Mouse (Mus musculus): ENCODE results near the gene Triobp. TPM values are rescaled to one million over a fixed set of nuclear protein-coding genes. Genes with fewer than 3 reads are reported as not detected.

Gene Triobp
- polyA plus RNA-seq, 1 experiment, result 32.9 TPM

- TF ChIP-seq CTCF (IDR thresholded peaks at IDR 0.05; ENCODE audit: control insufficient read depth, insufficient read depth, low read length), result no peak
- no peak for TF ChIP-seq POLR2A (IDR thresholded peaks at IDR 0.05; ENCODE audit: borderline replicate concordance, control insufficient read depth, low read depth, low read length)
- Histone ChIP-seq H3K27ac (ENCODE audit: control insufficient read depth, insufficient read depth, low read depth, low read length, poor library complexity) (no peak overlapping the region), H3K4me1 (ENCODE audit: control insufficient read depth, insufficient read depth, low read length) (no peaks in the 10 kb centered on the region), H3K4me3 (replicated peaks; ENCODE audit: control insufficient read depth, low read depth, low read length) (no peak overlapping the region)
- 63% methylated on average over 2 of the region's 2 CpGs for WGBS
Observed at GRCm38 (mm10) chr15:79050964-79051363, 103.4 kb downstream of the Triobp start.

GRCm38 (mm10) chr15:79051461-79052360 lies 104.2 kb downstream of the Triobp start:
- H3K4me3 ChIP-seq (replicated peaks; ENCODE audit: control insufficient read depth, low read depth, low read length), result no peak overlapping the region
- TF ChIP-seq POLR2A (IDR thresholded peaks at IDR 0.05; ENCODE audit: borderline replicate concordance, control insufficient read depth, low read depth, low read length) (no peak), CTCF (IDR thresholded peaks at IDR 0.05; ENCODE audit: control insufficient read depth, insufficient read depth, low read length) (no peak)
- WGBS, result 51% methylated on average over 13 of the region's 13 CpGs
- H3K27ac ChIP-seq (ENCODE audit: control insufficient read depth, insufficient read depth, low read depth, low read length, poor library complexity), result no peak overlapping the region
- H3K4me1 ChIP-seq (ENCODE audit: control insufficient read depth, insufficient read depth, low read length), result no peaks in the 10 kb centered on the region

GRCm38 (mm10) chr15:79052366-79052765 lies 104.8 kb downstream of the Triobp start:
- H3K4me1 ChIP-seq (ENCODE audit: control insufficient read depth, insufficient read depth, low read length), result no peaks in the 10 kb centered on the region
- no peak overlapping the region for H3K4me3 ChIP-seq (replicated peaks; ENCODE audit: control insufficient read depth, low read depth, low read length)
- no peak overlapping the region for H3K27ac ChIP-seq (ENCODE audit: control insufficient read depth, insufficient read depth, low read depth, low read length, poor library complexity)
- TF ChIP-seq CTCF (IDR thresholded peaks at IDR 0.05; ENCODE audit: control insufficient read depth, insufficient read depth, low read length) (no peak), POLR2A (IDR thresholded peaks at IDR 0.05; ENCODE audit: borderline replicate concordance, control insufficient read depth, low read depth, low read length) (no peak)
- WGBS, result 89% methylated on average over 2 of the region's 2 CpGs

Other genes starting within 250 kb of the Triobp start
- gene Elfn2, start 229.0 kb upstream of the Triobp start, polyA plus RNA-seq (2011; ENCODE audit: insufficient read depth, insufficient read length, low replicate concordance, missing spikeins), result not detected in 2 replicates
- 8.6 and 15.5 TPM in 2 replicates for gene Mfng, start 174.2 kb upstream of the Triobp start, polyA plus RNA-seq (2011; ENCODE audit: insufficient read depth, insufficient read length, low replicate concordance, missing spikeins)
- gene Card10, start 144.7 kb upstream of the Triobp start, polyA plus RNA-seq (2011; ENCODE audit: insufficient read depth, insufficient read length, low replicate concordance, missing spikeins), result 11.3 and 20.8 TPM in 2 replicates
- 6.6 and 9.4 TPM in 2 replicates for gene Cdc42ep1, start 105.1 kb upstream of the Triobp start, polyA plus RNA-seq (2011; ENCODE audit: insufficient read depth, insufficient read length, low replicate concordance, missing spikeins)
- gene Lgals2, start 92.2 kb upstream of the Triobp start, polyA plus RNA-seq (2011; ENCODE audit: insufficient read depth, insufficient read length, low replicate concordance, missing spikeins), result not detected in 2 replicates
- 25.8 and 55.3 TPM in 2 replicates for gene Gga1, start 70.5 kb upstream of the Triobp start, polyA plus RNA-seq (2011; ENCODE audit: insufficient read depth, insufficient read length, low replicate concordance, missing spikeins)
- gene Gm49510, start 48.1 kb upstream of the Triobp start, polyA plus RNA-seq (2011; ENCODE audit: insufficient read depth, insufficient read length, low replicate concordance, missing spikeins), result not detected in 2 replicates
- gene Sh3bp1, start 48.0 kb upstream of the Triobp start, polyA plus RNA-seq (2011; ENCODE audit: insufficient read depth, insufficient read length, low replicate concordance, missing spikeins), result 18.9 and 63.2 TPM in 2 replicates
- gene Pdxp, start 33.8 kb upstream of the Triobp start, polyA plus RNA-seq (2011; ENCODE audit: insufficient read depth, insufficient read length, low replicate concordance, missing spikeins), result 5.7 and 8.0 TPM in 2 replicates
- 75.3 and 222 TPM in 2 replicates for gene Lgals1, start 21.0 kb upstream of the Triobp start, polyA plus RNA-seq (2011; ENCODE audit: insufficient read depth, insufficient read length, low replicate concordance, missing spikeins)
- 14.6 and 30.5 TPM in 2 replicates for gene Nol12, start 12.8 kb upstream of the Triobp start, polyA plus RNA-seq (2011; ENCODE audit: insufficient read depth, insufficient read length, low replicate concordance, missing spikeins)
- gene H1f0, start 80.7 kb downstream of the Triobp start, polyA plus RNA-seq (2011; ENCODE audit: insufficient read depth, insufficient read length, low replicate concordance, missing spikeins), result 30.4 and 32.4 TPM in 2 replicates
- not detected in 2 replicates for gene Galr3, start 94.2 kb downstream of the Triobp start, polyA plus RNA-seq (2011; ENCODE audit: insufficient read depth, insufficient read length, low replicate concordance, missing spikeins)
- 27.1 and 43.4 TPM in 2 replicates for gene Ankrd54, start 115.2 kb downstream of the Triobp start, polyA plus RNA-seq (2011; ENCODE audit: insufficient read depth, insufficient read length, low replicate concordance, missing spikeins)
- gene Eif3l, start 127.5 kb downstream of the Triobp start, polyA plus RNA-seq (2011; ENCODE audit: insufficient read depth, insufficient read length, low replicate concordance, missing spikeins), result 60.7 and 112 TPM in 2 replicates
- 4.8 and 20.7 TPM in 2 replicates for gene Micall1, start 161.2 kb downstream of the Triobp start, polyA plus RNA-seq (2011; ENCODE audit: insufficient read depth, insufficient read length, low replicate concordance, missing spikeins)
- 72.8 and 74.0 TPM in 2 replicates for gene Polr2f, start 193.3 kb downstream of the Triobp start, polyA plus RNA-seq (2011; ENCODE audit: insufficient read depth, insufficient read length, low replicate concordance, missing spikeins)
- not detected in 2 replicates for gene 1700088E04Rik, start 193.5 kb downstream of the Triobp start, polyA plus RNA-seq (2011; ENCODE audit: insufficient read depth, insufficient read length, low replicate concordance, missing spikeins)
- gene Sox10, start 217.5 kb downstream of the Triobp start, polyA plus RNA-seq (2011; ENCODE audit: insufficient read depth, insufficient read length, low replicate concordance, missing spikeins), result not detected in 2 replicates